Mouse (Mus musculus): ENCODE measurements around the gene Cyp4x1.

- no peak for TF ChIP-seq POLR2A (IDR thresholded peaks at IDR 0.05; ENCODE audit: borderline replicate concordance, low read depth, low read length)
- TF ChIP-seq CTCF (IDR thresholded peaks at IDR 0.05; ENCODE audit: low read depth, low read length): no peak
Observed at GRCm38 (mm10) chr4:115113266-115113665, 20.8 kb downstream of the Cyp4x1 start.
